Mouse (Mus musculus) hindlimb bud, embryonic 11.5 days (tissue): Measurements from ENCODE around the gene St6galnac6.

Source experiments
- DNase-seq: peaks from one replicate; pipeline ENCODE4 v3.0.0-alpha.2; 2012; ENCODE audit warnings: low read depth, low spot score; ENCODE audit errors: extremely low spot score

Gene St6galnac6

GRCm38 (mm10) chr2:32585149-32585714 lies 14.3 kb upstream of the St6galnac6 start:
- no peak for DNase-seq

GRCm38 (mm10) chr2:32586871-32587351 lies 12.6 kb upstream of the St6galnac6 start, which contains the start of gene St6galnac4:
Gene St6galnac4, plus strand, starts transcription at chr2:32587095.
- DNase-seq, result no peak

GRCm38 (mm10) chr2:32587731-32588321 lies 11.7 kb upstream of the St6galnac6 start:
- DNase-seq, result no peak

- DNase-seq, result no peak
Observed at GRCm38 (mm10) chr2:32589213-32589795, 10.2 kb upstream of the St6galnac6 start.

GRCm38 (mm10) chr2:32590224-32590623 lies 9.3 kb upstream of the St6galnac6 start:
- DNase-seq, result no peak

GRCm38 (mm10) chr2:32591249-32591648 lies 8.3 kb upstream of the St6galnac6 start:
- DNase-seq, result no peak

GRCm38 (mm10) chr2:32596725-32597124 lies 2.8 kb upstream of the St6galnac6 start:
- DNase-seq, result no peak

GRCm38 (mm10) chr2:32597248-32597647 lies 2.3 kb upstream of the St6galnac6 start:
- DNase-seq, result no peak

GRCm38 (mm10) chr2:32597699-32598098 lies 1.8 kb upstream of the St6galnac6 start:
- no peak for DNase-seq

- no peak for DNase-seq
Observed at GRCm38 (mm10) chr2:32598506-32598905, 1.0 kb upstream of the St6galnac6 start.

GRCm38 (mm10) chr2:32601417-32602065 lies 2.0 kb downstream of the St6galnac6 start:
- DNase-seq, result no peak

- no peak for DNase-seq
Observed at GRCm38 (mm10) chr2:32602600-32603054, 3.1 kb downstream of the St6galnac6 start.

GRCm38 (mm10) chr2:32604631-32605030 lies 5.1 kb downstream of the St6galnac6 start:
- no peak for DNase-seq

GRCm38 (mm10) chr2:32606161-32607142 lies 6.9 kb downstream of the St6galnac6 start:
- no peak for DNase-seq

- DNase-seq, result no peak
Observed at GRCm38 (mm10) chr2:32607262-32607947, 7.9 kb downstream of the St6galnac6 start.

GRCm38 (mm10) chr2:32608141-32608777 lies 8.8 kb downstream of the St6galnac6 start:
- no peak for DNase-seq

- no peak for DNase-seq
Observed at GRCm38 (mm10) chr2:32608778-32609435, 9.4 kb downstream of the St6galnac6 start.

GRCm38 (mm10) chr2:32610610-32611229 lies 11.2 kb downstream of the St6galnac6 start:
- DNase-seq, result no peak
